8 mouse cellular contexts compared by ENCODE assay signal in the genomic region with DNA sequence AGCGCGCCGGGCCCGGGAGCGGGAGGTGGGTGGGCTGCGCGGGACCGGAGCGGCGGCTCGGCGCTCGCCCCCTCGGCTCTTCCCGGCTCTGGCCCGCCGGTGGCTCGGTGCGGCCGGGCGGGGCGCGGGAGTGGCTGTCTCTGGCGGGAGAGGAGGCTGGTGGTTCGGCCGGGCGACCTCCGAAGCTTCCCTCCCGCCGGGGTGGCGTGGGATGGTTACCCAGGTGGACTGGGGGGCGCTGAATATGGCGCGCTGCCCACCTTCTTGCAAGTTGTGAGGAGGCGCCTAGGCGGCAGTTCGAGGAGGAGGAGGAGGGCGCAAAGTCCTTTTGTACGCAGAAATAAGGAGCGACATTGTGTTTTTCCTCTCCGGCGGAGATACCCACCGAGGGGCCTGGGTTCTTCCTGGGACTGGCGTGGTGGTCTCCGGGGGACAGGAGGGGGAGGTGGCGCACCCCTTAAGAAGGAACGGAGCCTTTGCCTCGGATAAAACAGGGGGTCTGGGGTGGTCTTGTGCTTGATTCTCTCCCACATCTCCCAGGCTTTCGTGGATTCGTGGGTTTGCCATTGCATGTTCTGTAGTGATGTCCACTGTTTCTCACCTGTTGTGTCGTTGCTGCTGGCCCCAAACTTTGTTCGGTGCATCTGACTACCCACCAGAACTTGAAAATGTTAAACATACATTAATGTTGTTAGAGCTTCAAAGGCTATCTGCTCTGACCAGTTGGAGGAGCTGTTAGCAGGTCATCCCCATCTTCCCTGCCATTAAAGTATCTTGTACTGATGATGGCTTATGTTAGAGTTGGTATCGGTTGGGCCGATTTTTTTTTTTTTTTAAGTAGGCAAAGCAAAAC. TPM values are rescaled to one million over a fixed set of nuclear protein-coding genes. Genes with fewer than 3 reads are reported as not detected.
DNase-seq lines count a peak whose midpoint lies in the region; ATAC-seq lines count a peak whose summit lies in the region.

No protein-coding gene starts in this region.

- H3K9ac ChIP-seq in hindbrain, embryonic 13.5 days = peak overlapping the region; percentile 99

- H3K79me2 ChIP-seq in macrophage (ENCODE audit: inconsistent target) = peaks cover 53% of the 10 kb centered on the region

- peak; percentile 12 for ATAC-seq in hindbrain, embryonic 13.5 days (ENCODE audit: low FRiP score)

- peaks cover 45% of the 10 kb centered on the region for H3K4me1 ChIP-seq in hindbrain, embryonic 13.5 days (replicated peaks)

- H3K4me3 ChIP-seq in hindbrain, embryonic 13.5 days = peak overlapping the region; percentile 98
- peak overlapping the region; percentile 87 for H3K4me3 ChIP-seq in macrophage (ENCODE audit: inconsistent target)

- WGBS in hindbrain, embryonic 13.5 days = 1% methylated on average over 51 of the region's 54 CpGs
- under 1% methylated on average over 52 of the region's 54 CpGs for WGBS in macrophage (ENCODE audit: missing documents)

- no peaks in the 10 kb centered on the region for H3K9me3 ChIP-seq in hindbrain, embryonic 13.5 days

- H3K36me3 ChIP-seq in hindbrain, embryonic 13.5 days = no peaks in the 10 kb centered on the region
- H3K36me3 ChIP-seq in macrophage (ENCODE audit: inconsistent target) = no peaks in the 10 kb centered on the region

- no peaks in the 10 kb centered on the region for H3K27me3 ChIP-seq in hindbrain, embryonic 13.5 days

- peak; percentile 48 for DNase-seq in T-cell, adult 2 months (ENCODE audit: low spot score)
- peak; percentile 75 to 80 for DNase-seq in cerebellum, postnatal 14 days
- peak; percentile 34 to 43 for DNase-seq in frontal cortex, postnatal 25 days (ENCODE audit: low spot score in 2 of 2)
- peak; percentile 43 to 64 for DNase-seq in layer of hippocampus, postnatal 36 days
- peak; percentile 51 to 63 for DNase-seq in right cerebral cortex, adult 2 months (ENCODE audit: low spot score in 2 of 2)
- DNase-seq in urinary bladder, adult 2 months (ENCODE audit: low spot score) = peak; percentile 51

- H3K27ac ChIP-seq in hindbrain, embryonic 13.5 days = peak overlapping the region; percentile 100
- peak overlapping the region; percentile 52 for H3K27ac ChIP-seq in macrophage

- peak overlapping the region; percentile 85 for H3K4me2 ChIP-seq in hindbrain, embryonic 13.5 days

RNA-seq across cellular contexts. Expression of gene Nrf1, which starts 0.9 kb away (rescaled TPM):
- 41.0 and 43.5 TPM in 2 replicates for polyA plus RNA-seq in hindbrain, embryonic 13.5 days (2015; fragmentation: Nextera tagmentation; extraction: Ambion mirVana)
- 10 to 100 TPM; 20.1 to 21.5 TPM for total RNA-seq in layer of hippocampus, postnatal 36 days (2021)
- total RNA-seq in macrophage (2018; cell fraction: chromatin; rRNA removed) = 100 to 1,000 TPM in 1 of 26 experiments, 10 to 100 TPM in 25; 40.9 to 109 (median 69.1) TPM
- total RNA-seq in macrophage (2018; cell fraction: cytosol; rRNA removed) = 10 to 100 TPM; 11.8 to 19.9 (median 15.1) TPM
- total RNA-seq in macrophage (2018; cell fraction: nucleus; rRNA removed) = 100 to 1,000 TPM in 1 of 26 experiments, 10 to 100 TPM in 25; 23.2 to 102 (median 40.2) TPM
- 11.2 to 14.6 TPM (median 12.4 TPM) in 3 replicates for polyA plus RNA-seq in macrophage (2018)
- 18.2 and 21.8 TPM in 2 replicates for polyA plus RNA-seq in urinary bladder, adult 2 months (2012; rRNA removed)

Comparison
In these comparisons a context has a peak if more than half of its experiments do, and no peak if none do; other contexts are left out.
1. Peak in every context shown above with its lines: DNase-seq, ATAC-seq, H3K4me3 ChIP-seq and H3K27ac ChIP-seq.